Mouse (Mus musculus): Measurements from ENCODE around the gene Ap3b1. TPM values are rescaled to one million over a fixed set of nuclear protein-coding genes. Genes with fewer than 3 reads are reported as not detected.

Ap3b1 gene
- total RNA-seq, 2 experiments from 2014 or later = 23.5 to 25.9 TPM

DNA sequence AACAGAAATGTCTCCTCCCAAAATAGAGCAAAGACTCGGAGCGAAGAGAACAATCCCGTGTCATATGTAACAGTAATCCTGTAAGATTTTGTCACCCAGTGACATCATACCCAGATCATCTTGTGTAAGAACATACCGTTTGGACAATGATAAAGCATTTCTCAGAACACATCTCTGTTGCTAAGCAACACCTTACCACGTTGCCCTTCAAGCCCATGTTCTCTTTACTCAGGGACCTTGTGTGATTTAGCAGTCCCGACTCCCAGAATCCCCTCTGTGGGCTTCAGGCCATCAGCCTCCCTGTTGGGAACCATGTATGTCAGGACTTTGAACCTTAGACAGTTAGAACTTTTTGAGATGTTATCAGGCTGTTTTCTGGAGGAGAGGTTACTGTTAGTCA, 209.0 kb downstream of the Ap3b1 start:
- DNase-seq (ENCODE audit: low spot score) = no peak
- intact Hi-C loops (cut with DNase I) = loop anchor here (10.0 kb wide), 1 partner anchor 183 kb away; no protein-coding TSS in a partner anchor

DNA sequence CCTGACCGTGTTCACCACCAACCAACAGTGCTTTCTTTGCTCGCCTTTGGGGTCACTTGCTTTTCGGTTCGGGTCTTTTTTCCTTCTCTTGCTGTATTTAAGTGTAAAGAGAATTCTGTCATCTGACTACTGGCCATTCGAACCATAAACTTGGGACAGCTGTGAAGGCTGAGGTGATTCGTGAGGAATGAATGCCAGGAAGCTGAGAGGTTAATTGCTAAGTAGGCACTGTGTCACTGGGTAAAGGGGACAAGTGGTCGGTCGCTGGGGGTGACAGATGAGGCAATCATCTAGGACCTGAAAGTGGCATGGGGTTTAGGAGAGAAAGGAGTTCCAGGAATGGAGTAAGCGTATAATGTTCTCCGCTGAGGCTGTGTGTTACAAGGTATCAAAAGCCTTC, 212.2 kb downstream of the Ap3b1 start:
- intact Hi-C loops (cut with DNase I) = no loop called here
- no peak for DNase-seq (ENCODE audit: low spot score)

- DNase-seq (ENCODE audit: low spot score) = no peak
- intact Hi-C loops (cut with DNase I) = no loop called here
These were observed 214.6 kb downstream of the Ap3b1 start for GRCm38 (mm10) chr13:94573356-94573755.

DNA sequence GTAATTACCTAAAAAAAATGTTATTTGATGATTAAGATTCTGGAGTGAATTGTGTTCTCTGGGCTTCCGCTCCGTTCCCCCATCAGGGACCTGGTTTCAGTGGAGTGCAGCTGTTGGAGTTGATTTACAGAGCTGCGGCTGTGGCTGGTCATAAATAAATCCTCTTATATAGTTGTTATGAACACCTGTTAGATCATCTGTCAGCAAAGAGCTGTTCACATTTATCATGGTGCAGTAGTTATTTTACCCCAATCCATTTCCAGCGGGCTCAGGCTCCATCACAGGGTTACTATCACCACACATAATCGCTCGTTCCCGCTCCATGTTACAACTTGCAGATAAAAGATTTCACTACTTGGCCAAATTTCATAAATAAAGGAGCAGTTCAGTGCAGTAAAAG, 215.1 kb downstream of the Ap3b1 start:
- no peak for DNase-seq (ENCODE audit: low spot score)
- intact Hi-C loops (cut with DNase I) = no loop called here

- intact Hi-C loops (cut with DNase I) = no loop called here
- no peak for DNase-seq (ENCODE audit: low spot score)
These were observed 217.0 kb downstream of the Ap3b1 start for GRCm38 (mm10) chr13:94575607-94576398.

DNA sequence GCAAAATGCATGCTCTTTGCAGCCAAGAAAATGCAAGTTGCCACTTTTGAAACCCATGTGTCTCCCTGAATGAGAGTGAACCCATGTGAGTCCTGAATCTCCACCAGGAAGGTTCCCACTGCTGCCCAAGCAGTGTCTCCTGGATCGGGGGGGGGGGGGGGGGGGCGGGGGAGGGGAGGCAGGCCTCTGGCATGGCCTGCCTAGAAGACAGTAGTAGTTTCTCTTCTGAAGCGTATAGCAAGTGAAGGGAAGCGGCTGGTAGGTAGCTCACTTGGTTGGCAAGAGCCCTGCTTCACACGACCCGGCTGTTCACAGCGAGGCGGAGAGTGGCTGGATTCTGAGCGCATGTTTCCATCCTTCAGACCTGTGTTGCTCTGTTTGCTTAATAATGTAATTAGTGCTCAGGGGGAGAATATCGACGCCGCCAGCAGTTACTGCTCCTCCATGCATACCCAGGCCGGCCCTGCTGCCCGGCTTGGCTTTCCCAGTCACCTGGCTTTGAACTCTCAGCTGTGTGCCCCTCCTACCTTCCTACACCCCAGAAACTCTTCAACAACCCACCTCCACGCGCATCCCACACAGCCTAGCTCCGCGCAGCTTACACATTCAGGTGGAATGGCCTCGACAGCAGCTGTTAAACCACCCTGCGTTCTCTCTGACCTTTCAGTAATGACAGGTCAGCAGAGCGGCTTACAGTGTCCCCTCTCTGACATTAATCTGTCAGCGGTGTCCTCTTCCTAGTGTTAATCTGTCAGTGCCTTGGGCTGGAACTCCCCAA, 217.8 kb downstream of the Ap3b1 start:
- DNase-seq (ENCODE audit: low spot score) = no peak
- intact Hi-C loops (cut with DNase I) = no loop called here

DNA sequence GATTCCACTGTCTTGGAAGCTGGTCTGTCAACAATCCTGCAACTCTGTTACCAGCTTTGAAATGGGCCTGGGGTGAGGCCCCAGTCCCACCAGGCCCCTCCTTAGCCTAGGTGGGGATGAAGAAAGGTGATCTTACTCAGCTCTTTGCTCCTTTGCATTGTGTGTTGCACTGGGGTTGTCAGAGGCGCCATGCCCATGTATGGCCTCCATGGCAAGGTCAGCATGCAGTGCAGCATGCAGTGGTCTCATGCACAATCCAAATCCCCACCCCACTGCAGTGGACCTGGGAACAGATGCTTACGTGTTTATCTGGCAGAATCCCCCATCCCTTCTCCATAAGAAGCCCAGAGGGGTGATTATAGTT, 218.4 kb downstream of the Ap3b1 start:
- intact Hi-C loops (cut with DNase I) = no loop called here
- no peak for DNase-seq (ENCODE audit: low spot score)

DNA sequence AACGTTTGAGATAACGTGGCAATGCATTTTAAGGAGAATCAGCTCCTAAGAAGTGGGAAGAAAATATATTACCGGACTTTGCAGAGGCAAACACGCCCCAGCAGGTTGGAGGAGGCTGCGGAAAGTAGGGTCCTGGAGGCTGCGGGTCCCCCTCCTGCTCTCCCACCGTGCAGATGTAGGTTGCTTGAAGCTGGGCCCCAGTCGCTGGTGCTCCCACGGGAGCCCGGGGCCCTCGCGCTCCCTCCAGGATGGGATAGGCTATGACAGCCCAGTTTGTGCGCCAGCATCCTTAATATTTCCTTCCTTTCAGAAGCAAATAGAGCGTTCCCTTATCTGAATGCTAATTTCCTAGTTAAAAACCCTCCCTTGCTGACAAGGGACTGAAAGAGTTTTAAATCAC, 236.5 kb downstream of the Ap3b1 start:
- intact Hi-C loops (cut with DNase I) = no loop called here
- DNase-seq (ENCODE audit: low spot score) = no peak

DNA sequence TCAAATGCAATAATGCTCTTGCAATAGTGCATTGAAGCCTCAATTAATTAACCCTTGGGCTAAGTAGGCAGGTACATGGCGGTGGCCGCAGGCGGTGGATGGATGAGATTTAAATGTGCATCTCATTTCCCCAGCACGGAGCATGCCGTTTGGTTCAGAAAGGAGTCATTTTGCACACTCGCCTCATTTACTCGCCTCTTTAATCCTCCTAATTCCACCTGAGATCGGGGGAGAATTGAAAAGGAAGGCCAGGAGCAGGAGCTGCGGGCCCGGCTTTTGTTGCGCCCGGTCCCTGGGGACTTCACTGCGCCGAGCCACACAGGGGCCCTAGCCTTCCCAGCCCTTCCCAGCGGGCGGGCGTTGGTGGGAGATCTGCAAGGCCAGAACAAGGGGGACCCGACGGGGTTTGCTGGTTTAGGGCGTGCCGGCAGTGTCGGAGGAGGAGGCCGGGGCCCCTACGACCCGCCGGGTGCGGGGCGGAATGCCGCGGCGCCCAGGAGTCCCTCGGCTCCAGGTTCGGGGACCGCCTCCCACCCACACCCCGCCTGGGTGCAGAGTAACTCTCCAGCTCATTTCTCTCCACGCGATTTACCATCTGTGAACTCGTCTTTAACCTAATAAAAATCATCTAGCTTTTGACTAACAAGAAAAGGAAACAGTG, 237.1 kb downstream of the Ap3b1 start:
- intact Hi-C loops (cut with DNase I) = no loop called here
- DNase-seq (ENCODE audit: low spot score) = no peak

DNA sequence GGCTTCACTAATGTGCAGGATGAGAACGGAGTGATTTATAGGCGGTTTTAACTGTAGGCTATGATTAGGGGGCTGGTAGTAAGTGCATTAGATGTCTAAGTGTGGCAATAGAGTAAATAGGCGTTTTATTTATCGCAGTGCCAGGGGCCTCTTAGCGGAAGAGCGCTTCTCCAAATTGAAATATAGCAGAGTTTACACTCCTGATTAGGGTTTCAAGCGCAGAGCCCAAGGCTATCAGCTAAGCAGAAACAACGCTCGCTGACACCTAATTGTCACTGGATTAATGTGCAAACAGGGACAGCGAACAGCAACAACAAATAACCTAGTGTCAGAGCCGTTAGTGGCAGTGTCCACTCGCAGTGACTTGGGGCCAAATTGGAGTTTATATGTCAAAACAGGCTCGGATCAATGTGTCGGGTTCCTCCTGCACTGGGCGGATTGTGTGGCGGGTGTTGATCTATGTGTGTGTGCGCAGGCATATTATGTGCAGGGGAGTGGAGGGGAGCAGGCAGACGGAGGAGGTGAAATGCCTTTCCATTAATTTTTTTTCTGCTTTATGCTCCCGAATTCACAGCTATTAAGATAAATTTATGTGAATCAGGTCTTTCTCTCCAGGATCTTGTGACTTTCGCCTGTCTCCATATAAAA, 237.8 kb downstream of the Ap3b1 start:
- no peak for DNase-seq (ENCODE audit: low spot score)
- intact Hi-C loops (cut with DNase I) = no loop called here

GRCm38 (mm10) chr13:94599718-94600117, 241.0 kb downstream of the Ap3b1 start:
- intact Hi-C loops (cut with DNase I) = no loop called here
- DNase-seq (ENCODE audit: low spot score) = no peak

DNA sequence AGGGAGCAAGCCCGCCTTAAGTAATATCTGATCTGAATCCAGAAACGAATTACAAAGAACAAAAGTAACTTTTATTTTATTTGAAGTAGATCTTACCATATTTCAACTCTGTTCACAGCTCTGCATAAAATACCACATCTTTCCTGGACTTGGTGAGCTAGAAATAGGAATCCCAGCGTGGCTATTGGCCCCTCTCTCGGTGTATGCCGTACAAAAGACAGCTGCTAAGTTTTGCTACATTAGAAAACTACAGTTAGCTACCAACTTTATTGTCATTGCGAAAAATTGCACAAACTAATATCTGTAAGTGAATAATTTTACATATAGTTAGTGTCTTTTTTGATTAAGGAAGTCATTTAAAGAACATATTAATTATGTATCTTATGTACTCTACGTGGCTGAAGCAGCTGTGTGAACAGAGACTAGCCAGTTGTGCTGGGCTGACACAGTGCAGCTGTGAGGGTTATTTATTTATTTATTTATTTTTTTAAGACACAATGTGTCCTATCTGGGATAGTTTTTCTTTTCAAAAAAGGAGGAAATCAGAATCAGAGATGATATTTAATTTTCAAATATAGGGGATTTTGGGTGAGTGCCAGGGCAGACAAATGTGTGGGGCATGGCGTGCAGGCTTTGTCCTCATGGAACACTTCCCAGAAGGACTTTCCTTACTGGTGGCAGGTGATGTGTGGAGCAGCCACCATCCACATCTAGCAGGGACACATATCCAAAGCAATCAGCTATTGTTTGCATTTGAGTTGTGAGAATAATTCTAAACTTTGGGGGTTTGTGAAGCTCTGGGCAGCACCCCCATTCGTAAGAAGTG, 248.5 kb downstream of the Ap3b1 start:
- no peak for DNase-seq (ENCODE audit: low spot score)
- intact Hi-C loops (cut with DNase I) = no loop called here

DNA sequence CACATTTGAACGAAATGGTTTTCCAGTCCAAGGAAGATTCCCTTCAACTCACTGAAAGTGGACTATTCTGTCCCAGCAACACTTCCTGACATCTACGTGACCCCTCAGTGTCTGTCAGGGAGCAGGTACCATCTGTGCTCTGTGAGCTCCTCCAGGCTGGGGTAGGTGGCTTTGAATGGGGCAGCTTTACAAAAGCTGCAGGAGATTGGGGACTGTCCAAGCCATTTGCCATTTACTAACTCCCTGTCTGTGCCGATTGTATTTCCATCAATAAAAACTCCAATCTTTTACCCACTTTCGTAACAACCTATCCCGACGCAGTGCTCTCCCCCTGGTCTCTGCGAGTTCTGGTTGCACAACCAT, 249.1 kb downstream of the Ap3b1 start:
- no peak for DNase-seq (ENCODE audit: low spot score)
- intact Hi-C loops (cut with DNase I) = no loop called here

- no peak for DNase-seq (ENCODE audit: low spot score)
- intact Hi-C loops (cut with DNase I) = no loop called here
These were observed 249.7 kb downstream of the Ap3b1 start for GRCm38 (mm10) chr13:94608420-94608831.

DNA sequence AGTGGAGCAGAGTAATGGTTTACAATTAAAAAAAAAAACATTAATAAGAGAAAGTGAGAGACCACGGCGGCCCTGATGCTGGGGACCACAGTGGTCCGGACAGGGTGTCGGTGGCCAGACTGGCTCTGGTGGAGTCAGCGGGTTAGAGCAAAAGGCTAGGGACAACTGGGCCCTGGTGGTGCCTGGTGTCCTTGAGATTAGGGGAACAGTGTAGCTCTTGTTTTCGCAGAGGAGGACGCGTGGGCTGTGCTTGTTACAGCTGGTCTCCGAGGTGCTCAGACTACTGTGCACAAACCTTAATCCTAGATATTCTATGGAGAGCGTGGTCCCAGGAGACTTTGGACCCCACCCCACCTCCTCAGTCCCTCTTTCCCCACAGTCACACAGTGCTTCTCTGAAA, 250.2 kb downstream of the Ap3b1 start:
- intact Hi-C loops (cut with DNase I) = no loop called here
- DNase-seq (ENCODE audit: low spot score) = no peak

Small RNA genes lying within 50 kb of the gene (microRNA-seq; reads per million reads assigned to microRNA genes)
- not detected for gene Gm25109

Other genes starting within 250 kb of the Ap3b1 start
- gene Scamp1, start 73.1 kb upstream of the Ap3b1 start, total RNA-seq (2021) = 10 to 100 TPM; 27.3 to 34.0 TPM

All from heart, postnatal 25 days (tissue).